Mouse (Mus musculus): Measurements from ENCODE around the gene Prn. TPM values are rescaled to one million over a fixed set of nuclear protein-coding genes. Genes with fewer than 3 reads are reported as not detected.

Prn gene
- total and polyA plus RNA-seq, 2 experiments from 2014 or later, result not detected

DNA sequence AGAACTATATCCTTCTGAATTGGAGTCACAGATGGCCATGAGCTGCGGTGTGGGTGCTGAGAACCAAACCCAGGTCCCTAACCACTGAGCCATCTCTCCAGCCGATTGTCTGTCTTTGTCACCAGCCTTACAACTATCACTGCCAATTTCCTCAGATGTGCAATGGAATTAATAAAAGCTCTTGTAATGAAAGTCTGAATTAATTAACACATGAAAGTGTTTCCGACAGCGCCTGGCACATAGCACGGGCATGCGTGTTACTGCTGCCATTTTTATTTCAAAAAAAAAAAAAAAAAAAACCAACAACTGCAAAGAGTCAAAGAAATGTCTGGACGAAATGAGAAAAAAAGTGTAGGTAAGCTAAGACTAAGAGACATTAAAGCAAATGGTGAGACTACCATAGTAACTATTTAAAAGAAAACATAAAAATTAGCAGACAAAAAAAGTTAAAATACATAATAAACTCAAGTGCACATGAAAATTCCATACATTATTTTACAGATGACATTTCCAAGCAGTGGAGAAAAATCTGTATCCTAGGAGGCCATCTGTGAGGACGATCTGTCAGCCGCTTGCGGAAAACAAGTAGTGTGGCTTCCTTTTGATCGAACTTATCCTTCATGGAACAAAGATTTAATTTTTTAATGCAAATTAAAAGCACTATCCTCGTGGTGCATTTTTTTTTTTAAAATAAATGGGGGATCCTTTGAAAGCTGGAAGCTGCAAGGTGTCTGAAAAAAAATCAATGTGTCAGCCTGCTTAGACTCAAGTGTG lies 12.2 kb upstream of the Prn start:
- Histone ChIP-seq H3K27me3 (ENCODE audit: control insufficient read depth, insufficient read depth, low read length) (no peaks in the 10 kb centered on the region), H3K9me3 (replicated peaks; ENCODE audit: control insufficient read depth, low read length) (no peaks in the 10 kb centered on the region), H3K27ac (ENCODE audit: low read depth) (no peak overlapping the region), H3K4me3 (ENCODE audit: low read depth, low read length) (no peak overlapping the region), H3K4me1 (ENCODE audit: control insufficient read depth, insufficient read depth) (0 out of 2 replicates have a peak, but pooled peaks cover 5% of the 10 kb centered on the region), H3K9ac (replicated peaks; ENCODE audit: low read depth, low read length) (no peak overlapping the region), H3K36me3 (replicated peaks; ENCODE audit: control insufficient read depth, insufficient read depth, low read length) (no peaks in the 10 kb centered on the region), H3K4me2 (ENCODE audit: low read depth, low read length) (no peak overlapping the region)
- TF ChIP-seq CTCF (IDR thresholded peaks at IDR 0.05; ENCODE audit: low read depth), result no peak
- no peak for TF ChIP-seq EP300 (IDR thresholded peaks at IDR 0.05; ENCODE audit: low read depth)
- WGBS, result 87% methylated on average over 12 of the region's 12 CpGs
- DNase-seq (ENCODE audit: low spot score) (no peak), ATAC-seq (ENCODE audit: insufficient read depth, low read depth) (no peak)

- Histone ChIP-seq H3K9me3 (replicated peaks; ENCODE audit: control insufficient read depth, low read length) (no peaks in the 10 kb centered on the region), H3K4me1 (ENCODE audit: control insufficient read depth, insufficient read depth) (peaks cover 31% of the 10 kb centered on the region; the same call in 1 of the 2 replicates), H3K4me2 (ENCODE audit: low read depth, low read length) (no peak overlapping the region), H3K4me3 (ENCODE audit: low read depth, low read length) (no peak overlapping the region), H3K9ac (replicated peaks; ENCODE audit: low read depth, low read length) (no peak overlapping the region), H3K27me3 (ENCODE audit: control insufficient read depth, insufficient read depth, low read length) (no peaks in the 10 kb centered on the region), H3K36me3 (replicated peaks; ENCODE audit: control insufficient read depth, insufficient read depth, low read length) (no peaks in the 10 kb centered on the region), H3K27ac (ENCODE audit: low read depth) (peak overlapping the region; percentile 52; the same call in 1 of the 2 replicates)
- TF ChIP-seq CTCF (IDR thresholded peaks at IDR 0.05; ENCODE audit: low read depth), result no peak
- TF ChIP-seq EP300 (IDR thresholded peaks at IDR 0.05; ENCODE audit: low read depth), result no peak
- WGBS, result 7% methylated on average over 2 of the region's 3 CpGs
- 0 out of 2 replicates have a peak, but pooled peaks have one; percentile 10 for ATAC-seq (ENCODE audit: insufficient read depth, low read depth)
- no peak for DNase-seq (ENCODE audit: low spot score)
These were observed 7.3 kb upstream of the Prn start for GRCm38 (mm10) chr2:131902423-131902822.

GRCm38 (mm10) chr2:131902867-131903266 lies 6.9 kb upstream of the Prn start:
- H3K27ac ChIP-seq (ENCODE audit: low read depth), result peak overlapping the region; percentile 84
- no peaks in the 10 kb centered on the region for H3K36me3 ChIP-seq (replicated peaks; ENCODE audit: control insufficient read depth, insufficient read depth, low read length)
- no peaks in the 10 kb centered on the region for H3K27me3 ChIP-seq (ENCODE audit: control insufficient read depth, insufficient read depth, low read length)
- DNase-seq (ENCODE audit: low spot score) (peak; percentile 85), ATAC-seq (ENCODE audit: insufficient read depth, low read depth) (peak; percentile 91)
- no peak for TF ChIP-seq CTCF (IDR thresholded peaks at IDR 0.05; ENCODE audit: low read depth)
- TF ChIP-seq EP300 (IDR thresholded peaks at IDR 0.05; ENCODE audit: low read depth), result 0 out of 2 replicates have a peak, but pooled peaks have one; percentile 26
- peaks cover 31% of the 10 kb centered on the region; the same call in 1 of the 2 replicates for H3K4me1 ChIP-seq (ENCODE audit: control insufficient read depth, insufficient read depth)
- 6% methylated on average over 8 of the region's 8 CpGs for WGBS
- no peak overlapping the region for H3K9ac ChIP-seq (replicated peaks; ENCODE audit: low read depth, low read length)
- no peak overlapping the region for H3K4me3 ChIP-seq (ENCODE audit: low read depth, low read length)
- no peaks in the 10 kb centered on the region for H3K9me3 ChIP-seq (replicated peaks; ENCODE audit: control insufficient read depth, low read length)
- no peak overlapping the region for H3K4me2 ChIP-seq (ENCODE audit: low read depth, low read length)

GRCm38 (mm10) chr2:131905025-131905424 lies 4.7 kb upstream of the Prn start:
- ATAC-seq (ENCODE audit: insufficient read depth, low read depth), result no peak
- Histone ChIP-seq H3K9ac (replicated peaks; ENCODE audit: low read depth, low read length) (no peak overlapping the region), H3K27me3 (ENCODE audit: control insufficient read depth, insufficient read depth, low read length) (no peaks in the 10 kb centered on the region), H3K9me3 (replicated peaks; ENCODE audit: control insufficient read depth, low read length) (no peaks in the 10 kb centered on the region), H3K27ac (ENCODE audit: low read depth) (no peak overlapping the region), H3K4me2 (ENCODE audit: low read depth, low read length) (no peak overlapping the region), H3K4me3 (ENCODE audit: low read depth, low read length) (no peak overlapping the region), H3K36me3 (replicated peaks; ENCODE audit: control insufficient read depth, insufficient read depth, low read length) (no peaks in the 10 kb centered on the region), H3K4me1 (ENCODE audit: control insufficient read depth, insufficient read depth) (peaks cover 40% of the 10 kb centered on the region)
- 10% methylated on average over 5 of the region's 5 CpGs for WGBS
- TF ChIP-seq CTCF (IDR thresholded peaks at IDR 0.05; ENCODE audit: low read depth) (no peak), EP300 (IDR thresholded peaks at IDR 0.05; ENCODE audit: low read depth) (no peak)
- DNase-seq (ENCODE audit: low spot score), result no peak

DNA sequence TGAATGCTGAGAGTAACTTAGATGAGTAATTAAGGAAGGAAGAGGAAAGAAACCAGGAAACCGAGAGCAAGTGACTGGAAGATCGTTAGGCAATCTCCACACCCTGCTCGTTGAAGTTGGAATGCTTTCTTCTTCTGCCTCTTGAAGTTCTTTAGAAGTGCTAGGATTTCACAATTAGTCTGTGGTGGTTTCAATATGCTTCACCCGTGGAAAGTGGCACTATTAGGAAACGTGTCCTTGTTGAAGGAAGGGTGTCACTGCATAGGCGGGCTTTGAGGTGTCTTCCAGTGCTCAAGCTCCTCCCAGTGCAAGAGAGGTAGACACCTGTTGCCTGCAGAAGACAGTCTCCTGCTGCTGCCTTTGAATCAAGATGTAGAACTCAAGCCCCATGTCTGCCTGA lies 4.0 kb upstream of the Prn start:
- H3K4me3 ChIP-seq (ENCODE audit: low read depth, low read length), result no peak overlapping the region
- H3K4me2 ChIP-seq (ENCODE audit: low read depth, low read length), result no peak overlapping the region
- WGBS, result 54% methylated on average over 6 of the region's 6 CpGs
- TF ChIP-seq CTCF (IDR thresholded peaks at IDR 0.05; ENCODE audit: low read depth), result no peak
- TF ChIP-seq EP300 (IDR thresholded peaks at IDR 0.05; ENCODE audit: low read depth), result no peak
- no peak for DNase-seq (ENCODE audit: low spot score)
- no peaks in the 10 kb centered on the region for H3K36me3 ChIP-seq (replicated peaks; ENCODE audit: control insufficient read depth, insufficient read depth, low read length)
- peaks cover 47% of the 10 kb centered on the region for H3K4me1 ChIP-seq (ENCODE audit: control insufficient read depth, insufficient read depth)
- no peak overlapping the region for H3K9ac ChIP-seq (replicated peaks; ENCODE audit: low read depth, low read length)
- H3K27ac ChIP-seq (ENCODE audit: low read depth), result no peak overlapping the region
- no peak for ATAC-seq (ENCODE audit: insufficient read depth, low read depth)
- H3K9me3 ChIP-seq (replicated peaks; ENCODE audit: control insufficient read depth, low read length), result no peaks in the 10 kb centered on the region
- H3K27me3 ChIP-seq (ENCODE audit: control insufficient read depth, insufficient read depth, low read length), result no peaks in the 10 kb centered on the region
